Mouse (Mus musculus) embryonic facial prominence, embryonic 13.5 days (tissue): ENCODE data around the gene Tbc1d22a. TPM values are rescaled to one million over a fixed set of nuclear protein-coding genes. Genes with fewer than 3 reads are reported as not detected.

Source experiments
- ATAC-seq: fragments of 200-750 bp; cut with Nextera tagmentation; 2 replicates; pipeline ENCODE4 v1.8.0; 2017; ENCODE audit warnings: low read depth; ENCODE audit not compliant: insufficient number of reproducible peaks, insufficient read depth, low FRiP score, low TSS enrichment
- H3K27ac ChIP-seq: fragments of 300-500 bp; sonication (generic); 2 replicates; pipeline ENCODE4 v1.5.1; 2015; ENCODE audit warnings: moderate library complexity, mild to moderate bottlenecking, inconsistent platforms
- H3K27me3 ChIP-seq: fragments of 300-500 bp; sonication (generic); 2 replicates; pipeline ENCODE4 v1.6.1; 2015; ENCODE audit warnings: mild to moderate bottlenecking, inconsistent platforms
- H3K36me3 ChIP-seq: fragments of 300-500 bp; sonication (generic); 2 replicates; pipeline ENCODE4 v1.6.1; 2015; ENCODE audit warnings: mild to moderate bottlenecking, inconsistent platforms
- H3K4me1 ChIP-seq: fragments of 300-500 bp; sonication (generic); 2 replicates; pipeline ENCODE4 v1.6.1; 2015; ENCODE audit warnings: inconsistent platforms
- H3K4me2 ChIP-seq: fragments of 300-500 bp; sonication (generic); 2 replicates; pipeline ENCODE4 v1.6.1; 2015; ENCODE audit warnings: moderate library complexity, mild to moderate bottlenecking, inconsistent platforms
- H3K4me3 ChIP-seq: fragments of 300-500 bp; sonication (generic); 2 replicates; pipeline ENCODE4 v1.5.1; 2015; ENCODE audit warnings: mild to moderate bottlenecking, inconsistent platforms
- H3K9ac ChIP-seq: fragments of 300-500 bp; sonication (generic); 2 replicates; pipeline ENCODE4 v1.6.1; 2015; ENCODE audit warnings: mild to moderate bottlenecking, inconsistent platforms
- H3K9me3 ChIP-seq: fragments of 300-500 bp; sonication (generic); 2 replicates; pipeline ENCODE4 v1.6.1; 2016; ENCODE audit warnings: inconsistent platforms
- WGBS: fragments of 180-500 bp; shearing (Covaris S2); methylation state at CpG from one replicate; pipeline ENCODE4 v1.1.7; 2015; ENCODE audit warnings: mixed read lengths; 5-methylcytosine and 5-hydroxymethylcytosine counted together
- polyA plus RNA-seq: library from polyadenylated mRNA; unstranded; fragments of >200 nt; fragmentation: Nextera tagmentation; extraction: Ambion mirVana; gene quantifications from 2 replicates; pipeline ENCODE4 v1.2.1, GENCODE M21; 2015

Tbc1d22a gene
- polyA plus RNA-seq, 1 experiment from 2014 or later = 10.8 TPM

- Histone ChIP-seq H3K36me3 (no peaks in the 10 kb centered on the region), H3K4me3 (no peak overlapping the region), H3K4me2 (no peak overlapping the region), H3K4me1 (0 out of 2 replicates have a peak, but pooled peaks cover 3% of the 10 kb centered on the region), H3K27ac (no peak overlapping the region), H3K27me3 (no peaks in the 10 kb centered on the region), H3K9me3 (no peaks in the 10 kb centered on the region), H3K9ac (no peak overlapping the region)
- WGBS = 86% methylated on average over 4 of the region's 4 CpGs
- ATAC-seq = no peak
Observed at GRCm38 (mm10) chr15:86427439-86427838, 213.2 kb downstream of the Tbc1d22a start.

GRCm38 (mm10) chr15:86428496-86428895 is 214.2 kb downstream of the Tbc1d22a start:
- WGBS = 83% methylated on average over 5 of the region's 5 CpGs
- H3K27ac ChIP-seq = no peak overlapping the region
- no peak overlapping the region for H3K9ac ChIP-seq
- 0 out of 2 replicates have a peak, but pooled peaks cover 3% of the 10 kb centered on the region for H3K4me1 ChIP-seq
- H3K4me2 ChIP-seq = no peak overlapping the region
- no peaks in the 10 kb centered on the region for H3K9me3 ChIP-seq
- no peaks in the 10 kb centered on the region for H3K36me3 ChIP-seq
- no peaks in the 10 kb centered on the region for H3K27me3 ChIP-seq
- ATAC-seq = no peak
- H3K4me3 ChIP-seq = no peak overlapping the region

- Histone ChIP-seq H3K4me1 (0 out of 2 replicates have a peak, but pooled peaks cover 3% of the 10 kb centered on the region), H3K36me3 (no peaks in the 10 kb centered on the region), H3K4me2 (no peak overlapping the region), H3K27ac (no peak overlapping the region), H3K27me3 (no peaks in the 10 kb centered on the region), H3K9ac (no peak overlapping the region), H3K9me3 (no peaks in the 10 kb centered on the region), H3K4me3 (no peak overlapping the region)
- no peak for ATAC-seq
- 57% methylated on average over 8 of the region's 8 CpGs for WGBS
Observed at GRCm38 (mm10) chr15:86429766-86430335, 215.6 kb downstream of the Tbc1d22a start.

- no peak for ATAC-seq
- WGBS = 70% methylated on average over 11 of the region's 11 CpGs
- no peak overlapping the region for H3K9ac ChIP-seq
Observed at GRCm38 (mm10) chr15:86431539-86432080, 217.4 kb downstream of the Tbc1d22a start.

GRCm38 (mm10) chr15:86432791-86433190 is 218.5 kb downstream of the Tbc1d22a start:
- no peak overlapping the region for H3K4me2 ChIP-seq
- H3K9me3 ChIP-seq = no peaks in the 10 kb centered on the region
- H3K27me3 ChIP-seq = no peaks in the 10 kb centered on the region
- ATAC-seq = no peak
- H3K27ac ChIP-seq = no peak overlapping the region
- no peaks in the 10 kb centered on the region for H3K36me3 ChIP-seq
- no peak overlapping the region for H3K9ac ChIP-seq
- 0 out of 2 replicates have a peak, but pooled peaks cover 3% of the 10 kb centered on the region for H3K4me1 ChIP-seq
- H3K4me3 ChIP-seq = no peak overlapping the region

More at GRCm38 (mm10) chr15:86431539-86432080, 217.4 kb downstream of the Tbc1d22a start:
- Histone ChIP-seq H3K4me2 (no peak overlapping the region), H3K27ac (no peak overlapping the region), H3K4me1 (0 out of 2 replicates have a peak, but pooled peaks cover 3% of the 10 kb centered on the region), H3K36me3 (no peaks in the 10 kb centered on the region), H3K27me3 (no peaks in the 10 kb centered on the region), H3K4me3 (no peak overlapping the region), H3K9me3 (no peaks in the 10 kb centered on the region)

- Histone ChIP-seq H3K4me1 (0 out of 2 replicates have a peak, but pooled peaks cover 3% of the 10 kb centered on the region), H3K9ac (no peak overlapping the region), H3K9me3 (no peaks in the 10 kb centered on the region), H3K4me3 (no peak overlapping the region), H3K27ac (no peak overlapping the region), H3K27me3 (no peaks in the 10 kb centered on the region), H3K36me3 (no peaks in the 10 kb centered on the region), H3K4me2 (no peak overlapping the region)
- ATAC-seq = no peak
- 91% methylated on average over 8 of the region's 8 CpGs for WGBS
Observed at GRCm38 (mm10) chr15:86433378-86433777, 219.1 kb downstream of the Tbc1d22a start.

- Histone ChIP-seq H3K27ac (no peak overlapping the region), H3K4me2 (no peak overlapping the region), H3K4me1 (0 out of 2 replicates have a peak, but pooled peaks cover 3% of the 10 kb centered on the region), H3K4me3 (no peak overlapping the region), H3K27me3 (no peaks in the 10 kb centered on the region), H3K9me3 (no peaks in the 10 kb centered on the region), H3K9ac (no peak overlapping the region), H3K36me3 (no peaks in the 10 kb centered on the region)
- 87% methylated on average over 3 of the region's 3 CpGs for WGBS
- ATAC-seq = no peak
Observed at GRCm38 (mm10) chr15:86434241-86434640, 220.0 kb downstream of the Tbc1d22a start.

DNA sequence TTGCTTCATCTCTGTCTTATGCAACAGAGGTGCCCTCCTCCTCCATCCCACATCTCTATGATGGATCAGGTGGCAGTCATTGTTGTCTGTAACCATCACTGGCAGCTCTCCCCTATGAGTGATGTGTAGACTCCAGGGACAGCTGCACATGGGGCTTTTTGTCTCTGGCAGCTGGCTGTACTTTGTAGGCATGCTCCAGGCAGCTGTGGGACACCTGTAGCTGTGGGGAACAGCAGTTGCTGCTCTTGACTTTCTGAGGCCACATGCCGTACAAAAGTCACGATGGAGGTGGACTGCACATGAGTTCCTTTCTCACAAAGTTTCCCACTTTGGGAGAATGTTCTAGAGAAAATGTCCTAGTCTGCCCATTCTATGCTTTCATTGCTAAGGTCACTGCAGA is 223.1 kb downstream of the Tbc1d22a start:
- Histone ChIP-seq H3K4me1 (no peaks in the 10 kb centered on the region), H3K4me2 (no peak overlapping the region), H3K4me3 (no peak overlapping the region), H3K9ac (no peak overlapping the region), H3K27ac (no peak overlapping the region), H3K9me3 (no peaks in the 10 kb centered on the region), H3K27me3 (no peaks in the 10 kb centered on the region), H3K36me3 (no peaks in the 10 kb centered on the region)
- 90% methylated on average over 2 of the region's 2 CpGs for WGBS
- ATAC-seq = no peak

DNA sequence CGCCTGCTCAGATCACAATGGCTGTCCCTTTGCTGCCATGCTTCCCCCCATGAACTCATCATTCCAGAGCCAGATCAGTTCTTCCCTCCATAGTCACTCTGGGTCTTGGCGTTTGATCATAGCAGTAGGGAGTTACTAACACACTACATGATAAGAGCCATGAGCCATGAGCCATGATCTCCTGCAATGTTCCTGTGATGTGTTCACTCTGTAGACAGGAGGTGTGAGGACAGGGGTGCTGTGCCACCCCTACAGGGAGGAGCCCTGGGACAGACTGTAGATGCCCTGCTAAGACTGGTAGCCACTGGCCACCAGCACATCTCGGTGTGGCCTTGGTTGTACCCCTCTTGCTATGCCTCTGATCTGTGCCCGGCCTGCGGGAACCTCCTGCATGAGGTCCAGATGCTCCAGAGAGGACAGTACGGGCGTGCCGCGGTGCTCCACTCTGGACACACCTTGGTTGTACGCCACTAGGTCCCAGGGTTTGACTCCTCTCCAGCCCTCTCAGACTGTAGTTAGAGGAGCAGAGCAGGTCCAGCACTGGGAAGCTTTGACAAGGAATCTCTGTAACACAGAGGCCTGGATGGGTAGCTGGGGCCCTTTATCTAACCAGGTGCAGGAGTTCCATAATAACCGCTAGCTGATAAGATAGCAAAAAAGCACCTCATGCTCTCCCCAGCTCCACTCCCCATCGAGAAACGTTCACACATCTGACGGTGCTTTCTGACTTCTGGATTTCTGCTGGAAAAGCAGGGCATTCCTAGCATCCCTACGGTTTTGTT is 224.9 kb downstream of the Tbc1d22a start:
- Histone ChIP-seq H3K4me3 (no peak overlapping the region), H3K9me3 (no peaks in the 10 kb centered on the region), H3K4me2 (no peak overlapping the region), H3K27me3 (no peaks in the 10 kb centered on the region), H3K27ac (no peak overlapping the region), H3K4me1 (no peaks in the 10 kb centered on the region), H3K36me3 (no peaks in the 10 kb centered on the region), H3K9ac (no peak overlapping the region)
- WGBS = 92% methylated on average over 15 of the region's 15 CpGs
- ATAC-seq = no peak

- no peak for ATAC-seq
- no peak overlapping the region for H3K4me2 ChIP-seq
- H3K9ac ChIP-seq = no peak overlapping the region
- H3K9me3 ChIP-seq = no peaks in the 10 kb centered on the region
- no peaks in the 10 kb centered on the region for H3K36me3 ChIP-seq
- H3K27ac ChIP-seq = no peak overlapping the region
- H3K27me3 ChIP-seq = no peaks in the 10 kb centered on the region
- 81% methylated on average over 2 of the region's 2 CpGs for WGBS
- H3K4me3 ChIP-seq = no peak overlapping the region
- no peaks in the 10 kb centered on the region for H3K4me1 ChIP-seq
Observed at GRCm38 (mm10) chr15:86444271-86444670, 230.0 kb downstream of the Tbc1d22a start.

GRCm38 (mm10) chr15:86446064-86446463 is 231.8 kb downstream of the Tbc1d22a start:
- no peak for ATAC-seq
- Histone ChIP-seq H3K36me3 (no peaks in the 10 kb centered on the region; the same call in 1 of the 2 replicates), H3K27ac (no peak overlapping the region), H3K4me1 (no peaks in the 10 kb centered on the region), H3K27me3 (no peaks in the 10 kb centered on the region), H3K9me3 (no peaks in the 10 kb centered on the region), H3K4me2 (no peak overlapping the region), H3K9ac (no peak overlapping the region), H3K4me3 (no peak overlapping the region)

GRCm38 (mm10) chr15:86447251-86447650 is 233.0 kb downstream of the Tbc1d22a start:
- no peaks in the 10 kb centered on the region for H3K9me3 ChIP-seq
- H3K9ac ChIP-seq = no peak overlapping the region
- 85% methylated on average over 7 of the region's 7 CpGs for WGBS
- H3K36me3 ChIP-seq = no peaks in the 10 kb centered on the region; the same call in 1 of the 2 replicates
- ATAC-seq = no peak
- H3K27ac ChIP-seq = no peak overlapping the region
- no peak overlapping the region for H3K4me2 ChIP-seq
- no peak overlapping the region for H3K4me3 ChIP-seq
- H3K4me1 ChIP-seq = no peaks in the 10 kb centered on the region
- no peaks in the 10 kb centered on the region for H3K27me3 ChIP-seq
